Mouse (Mus musculus): ENCODE measurements around the gene Rptor.

- TF ChIP-seq POLR2A (IDR thresholded peaks at IDR 0.05; ENCODE audit: borderline replicate concordance, insufficient read depth, low read length) (no peak), CTCF (IDR thresholded peaks at IDR 0.05; ENCODE audit: borderline replicate concordance, insufficient read depth, low read depth, low read length) (no peak)
Observed at GRCm38 (mm10) chr11:119796846-119797245, 194.1 kb downstream of the Rptor start.
